Mouse (Mus musculus): ENCODE data around the gene Adcy4. TPM values are rescaled to one million over a fixed set of nuclear protein-coding genes. Genes with fewer than 3 reads are reported as not detected.

Gene Adcy4
- polyA plus RNA-seq, 1 experiment from 2014 or later = 7.0 TPM

GRCm38 (mm10) chr14:55722438-55722945 lies 61.4 kb downstream of the Adcy4 start:
- H3K4me3 ChIP-seq (replicated peaks) = peak overlapping the region; percentile 91
- H3K27ac ChIP-seq = no peak overlapping the region; the same call in 1 of the 2 replicates
- no peaks in the 10 kb centered on the region for H3K9me3 ChIP-seq
- peak overlapping the region; percentile 81; the same call in 1 of the 2 replicates for H3K9ac ChIP-seq
- WGBS = 50% methylated on average over 8 of the region's 8 CpGs
- peak overlapping the region; percentile 89 for H3K4me2 ChIP-seq (replicated peaks)
- no peak; the same call in 1 of the 2 replicates for ATAC-seq
- H3K4me1 ChIP-seq (replicated peaks) = 0 out of 2 replicates have a peak, but pooled peaks cover 7% of the 10 kb centered on the region
- no peaks in the 10 kb centered on the region for H3K27me3 ChIP-seq (replicated peaks)
- H3K36me3 ChIP-seq = peaks cover 4% of the 10 kb centered on the region; the same call in 1 of the 2 replicates

GRCm38 (mm10) chr14:55721700-55722437 lies 62.0 kb downstream of the Adcy4 start, which contains the start of gene Rabggta:
Gene Rabggta (minus strand): TSS chr14:55722263.
- Histone ChIP-seq H3K4me3 (replicated peaks) (peak within 1 kb of the TSS; percentile 91), H3K4me2 (replicated peaks) (peak within 1 kb of the TSS; percentile 89), H3K9ac (peak within 1 kb of the TSS; percentile 81), H3K4me1 (replicated peaks) (0 out of 2 replicates have a peak, but pooled peaks cover 7% of the 10 kb centered on the region), H3K27ac (peak within 1 kb of the TSS; percentile 93), H3K36me3 (peaks cover 4% of the 10 kb centered on the region; the same call in 1 of the 2 replicates), H3K27me3 (replicated peaks) (no peaks in the 10 kb centered on the region), H3K9me3 (no peaks in the 10 kb centered on the region)
- under 1% methylated on average over 50 of the region's 50 CpGs for WGBS
- peak; percentile 98 for ATAC-seq

GRCm38 (mm10) chr14:55721076-55721475 lies 62.8 kb downstream of the Adcy4 start:
- Histone ChIP-seq H3K9me3 (no peaks in the 10 kb centered on the region), H3K9ac (peak overlapping the region; percentile 81; the same call in 1 of the 2 replicates), H3K4me3 (replicated peaks) (peak overlapping the region; percentile 91), H3K27ac (no peak overlapping the region), H3K4me1 (replicated peaks) (0 out of 2 replicates have a peak, but pooled peaks cover 7% of the 10 kb centered on the region), H3K27me3 (replicated peaks) (no peaks in the 10 kb centered on the region), H3K4me2 (replicated peaks) (peak overlapping the region; percentile 89), H3K36me3 (peaks cover 4% of the 10 kb centered on the region; the same call in 1 of the 2 replicates)
- ATAC-seq = no peak
- 71% methylated on average over 6 of the region's 6 CpGs for WGBS

- Histone ChIP-seq H3K4me3 (replicated peaks) (no peak overlapping the region), H3K9me3 (no peaks in the 10 kb centered on the region), H3K27ac (no peak overlapping the region), H3K27me3 (replicated peaks) (no peaks in the 10 kb centered on the region), H3K4me1 (replicated peaks) (0 out of 2 replicates have a peak, but pooled peaks cover 7% of the 10 kb centered on the region), H3K36me3 (peaks cover 4% of the 10 kb centered on the region; the same call in 1 of the 2 replicates), H3K4me2 (replicated peaks) (peak overlapping the region; percentile 89; the same call in 1 of the 2 replicates), H3K9ac (no peak overlapping the region)
- 92% methylated on average over 12 of the region's 12 CpGs for WGBS
- no peak for ATAC-seq
Measured at GRCm38 (mm10) chr14:55720666-55721065, 63.2 kb downstream of the Adcy4 start.

GRCm38 (mm10) chr14:55719737-55720136 lies 64.2 kb downstream of the Adcy4 start:
- Histone ChIP-seq H3K9me3 (no peaks in the 10 kb centered on the region), H3K4me1 (replicated peaks) (0 out of 2 replicates have a peak, but pooled peaks cover 7% of the 10 kb centered on the region), H3K36me3 (peaks cover 4% of the 10 kb centered on the region; the same call in 1 of the 2 replicates), H3K4me3 (replicated peaks) (no peak overlapping the region), H3K27me3 (replicated peaks) (no peaks in the 10 kb centered on the region), H3K4me2 (replicated peaks) (no peak overlapping the region), H3K9ac (no peak overlapping the region), H3K27ac (no peak overlapping the region)
- ATAC-seq = no peak
- WGBS = 84% methylated on average over 6 of the region's 6 CpGs

Other genes starting within 250 kb of the Adcy4 start
- 48.8 and 50.8 TPM in 2 replicates for gene Pck2, start 243.8 kb downstream of the Adcy4 start, polyA plus RNA-seq (2015; fragmentation: Nextera tagmentation; extraction: Ambion mirVana)
- 72.8 and 86.2 TPM in 2 replicates for gene Dcaf11, start 224.1 kb downstream of the Adcy4 start, polyA plus RNA-seq (2015; fragmentation: Nextera tagmentation; extraction: Ambion mirVana)
- 2.2 and 2.4 TPM in 2 replicates for gene A730061H03Rik, start 223.7 kb downstream of the Adcy4 start, polyA plus RNA-seq (2015; fragmentation: Nextera tagmentation; extraction: Ambion mirVana)
- gene Fitm1, start 208.5 kb downstream of the Adcy4 start, polyA plus RNA-seq (2015; fragmentation: Nextera tagmentation; extraction: Ambion mirVana) = 0.49 and 0.72 TPM in 2 replicates
- 197 and 207 TPM in 2 replicates for gene Psme1, start 206.0 kb downstream of the Adcy4 start, polyA plus RNA-seq (2015; fragmentation: Nextera tagmentation; extraction: Ambion mirVana)
- 9.6 and 11.6 TPM in 2 replicates for gene Emc9, start 198.8 kb downstream of the Adcy4 start, polyA plus RNA-seq (2015; fragmentation: Nextera tagmentation; extraction: Ambion mirVana)
- gene Psme2, start 193.0 kb downstream of the Adcy4 start, polyA plus RNA-seq (2015; fragmentation: Nextera tagmentation; extraction: Ambion mirVana) = 343 and 366 TPM in 2 replicates
- 15.7 and 16.3 TPM in 2 replicates for gene Rnf31, start 192.4 kb downstream of the Adcy4 start, polyA plus RNA-seq (2015; fragmentation: Nextera tagmentation; extraction: Ambion mirVana)
- gene Irf9, start 180.5 kb downstream of the Adcy4 start, polyA plus RNA-seq (2015; fragmentation: Nextera tagmentation; extraction: Ambion mirVana) = 10.5 and 10.8 TPM in 2 replicates
- gene Rec8, start 166.1 kb downstream of the Adcy4 start, polyA plus RNA-seq (2015; fragmentation: Nextera tagmentation; extraction: Ambion mirVana) = 8.2 and 10.5 TPM in 2 replicates
- gene Ipo4, start 148.1 kb downstream of the Adcy4 start, polyA plus RNA-seq (2015; fragmentation: Nextera tagmentation; extraction: Ambion mirVana) = 63.8 and 72.8 TPM in 2 replicates
- 0.86 and 2.6 TPM in 2 replicates for gene Gm49378, start 146.2 kb downstream of the Adcy4 start, polyA plus RNA-seq (2015; fragmentation: Nextera tagmentation; extraction: Ambion mirVana)
- 119 and 124 TPM in 2 replicates for gene Tm9sf1, start 140.3 kb downstream of the Adcy4 start, polyA plus RNA-seq (2015; fragmentation: Nextera tagmentation; extraction: Ambion mirVana)
- 0.75 and 1.2 TPM in 2 replicates for gene Tssk4, start 133.9 kb downstream of the Adcy4 start, polyA plus RNA-seq (2015; fragmentation: Nextera tagmentation; extraction: Ambion mirVana)
- 58.4 and 62.1 TPM in 2 replicates for gene Mdp1, start 123.6 kb downstream of the Adcy4 start, polyA plus RNA-seq (2015; fragmentation: Nextera tagmentation; extraction: Ambion mirVana)
- gene Gmpr2, start 112.2 kb downstream of the Adcy4 start, polyA plus RNA-seq (2015; fragmentation: Nextera tagmentation; extraction: Ambion mirVana) = 58.6 and 58.7 TPM in 2 replicates
- gene Nedd8, start 112.0 kb downstream of the Adcy4 start, polyA plus RNA-seq (2015; fragmentation: Nextera tagmentation; extraction: Ambion mirVana) = 510 and 527 TPM in 2 replicates
- gene Tinf2, start 102.3 kb downstream of the Adcy4 start, polyA plus RNA-seq (2015; fragmentation: Nextera tagmentation; extraction: Ambion mirVana) = 35.8 and 38.7 TPM in 2 replicates
- gene Tgm1, start 70.2 kb downstream of the Adcy4 start, polyA plus RNA-seq (2015; fragmentation: Nextera tagmentation; extraction: Ambion mirVana) = 1.1 and 1.2 TPM in 2 replicates
- gene Rabggta, start 61.8 kb downstream of the Adcy4 start, polyA plus RNA-seq (2015; fragmentation: Nextera tagmentation; extraction: Ambion mirVana) = 34.1 and 34.9 TPM in 2 replicates
- 99.4 and 117 TPM in 2 replicates for gene Dhrs1, start 38.4 kb downstream of the Adcy4 start, polyA plus RNA-seq (2015; fragmentation: Nextera tagmentation; extraction: Ambion mirVana)
- 35.6 and 36.0 TPM in 2 replicates for gene Nop9, start 38.4 kb downstream of the Adcy4 start, polyA plus RNA-seq (2015; fragmentation: Nextera tagmentation; extraction: Ambion mirVana)
- 52.7 and 63.5 TPM in 2 replicates for gene Cideb, start 25.6 kb downstream of the Adcy4 start, polyA plus RNA-seq (2015; fragmentation: Nextera tagmentation; extraction: Ambion mirVana)
- 0.31 and 0.52 TPM in 2 replicates for gene Ltb4r2, start 22.7 kb downstream of the Adcy4 start, polyA plus RNA-seq (2015; fragmentation: Nextera tagmentation; extraction: Ambion mirVana)
- gene Ltb4r1, start 18.1 kb downstream of the Adcy4 start, polyA plus RNA-seq (2015; fragmentation: Nextera tagmentation; extraction: Ambion mirVana) = 0.93 and 1.0 TPM in 2 replicates
- gene Ripk3, start 4.8 kb upstream of the Adcy4 start, polyA plus RNA-seq (2015; fragmentation: Nextera tagmentation; extraction: Ambion mirVana) = 45.2 and 45.6 TPM in 2 replicates
- 25.7 and 26.3 TPM in 2 replicates for gene Nfatc4, start 39.0 kb upstream of the Adcy4 start, polyA plus RNA-seq (2015; fragmentation: Nextera tagmentation; extraction: Ambion mirVana)
- 14.5 and 18.3 TPM in 2 replicates for gene Nynrin, start 69.9 kb upstream of the Adcy4 start, polyA plus RNA-seq (2015; fragmentation: Nextera tagmentation; extraction: Ambion mirVana)
- gene Cbln3, start 100.3 kb upstream of the Adcy4 start, polyA plus RNA-seq (2015; fragmentation: Nextera tagmentation; extraction: Ambion mirVana) = 0.18 and 0.29 TPM in 2 replicates
- gene Khnyn, start 100.9 kb upstream of the Adcy4 start, polyA plus RNA-seq (2015; fragmentation: Nextera tagmentation; extraction: Ambion mirVana) = 15.1 and 15.4 TPM in 2 replicates
- 73.6 and 80.3 TPM in 2 replicates for gene Sdr39u1, start 116.2 kb upstream of the Adcy4 start, polyA plus RNA-seq (2015; fragmentation: Nextera tagmentation; extraction: Ambion mirVana)
- 1.9 and 3.3 TPM in 2 replicates for gene Cma1, start 160.6 kb upstream of the Adcy4 start, polyA plus RNA-seq (2015; fragmentation: Nextera tagmentation; extraction: Ambion mirVana)
- gene Cma2, start 166.9 kb upstream of the Adcy4 start, polyA plus RNA-seq (2015; fragmentation: Nextera tagmentation; extraction: Ambion mirVana) = not detected in 2 replicates
- gene Mcpt1, start 233.9 kb upstream of the Adcy4 start, polyA plus RNA-seq (2015; fragmentation: Nextera tagmentation; extraction: Ambion mirVana) = 0.21 and 1.2 TPM in 2 replicates
- not detected in 2 replicates for gene Mcpt9, start 246.4 kb upstream of the Adcy4 start, polyA plus RNA-seq (2015; fragmentation: Nextera tagmentation; extraction: Ambion mirVana)

Measured in intestine, embryonic 15.5 days (tissue).